Mouse (Mus musculus): ENCODE measurements around the gene Pif1.

GRCm38 (mm10) chr9:65579781-65580371, 7.1 kb upstream of the Pif1 start, which contains the start of gene Plekho2:
- no peak for TF ChIP-seq GATA1 (IDR thresholded peaks at IDR 0.05; ENCODE audit: borderline replicate concordance, low read length)
- TF ChIP-seq FLI1 (IDR thresholded peaks at IDR 0.05; ENCODE audit: low read length): no peak

Data from megakaryocyte, embryonic 14.5 days (primary cell).